In the genomic region with DNA sequence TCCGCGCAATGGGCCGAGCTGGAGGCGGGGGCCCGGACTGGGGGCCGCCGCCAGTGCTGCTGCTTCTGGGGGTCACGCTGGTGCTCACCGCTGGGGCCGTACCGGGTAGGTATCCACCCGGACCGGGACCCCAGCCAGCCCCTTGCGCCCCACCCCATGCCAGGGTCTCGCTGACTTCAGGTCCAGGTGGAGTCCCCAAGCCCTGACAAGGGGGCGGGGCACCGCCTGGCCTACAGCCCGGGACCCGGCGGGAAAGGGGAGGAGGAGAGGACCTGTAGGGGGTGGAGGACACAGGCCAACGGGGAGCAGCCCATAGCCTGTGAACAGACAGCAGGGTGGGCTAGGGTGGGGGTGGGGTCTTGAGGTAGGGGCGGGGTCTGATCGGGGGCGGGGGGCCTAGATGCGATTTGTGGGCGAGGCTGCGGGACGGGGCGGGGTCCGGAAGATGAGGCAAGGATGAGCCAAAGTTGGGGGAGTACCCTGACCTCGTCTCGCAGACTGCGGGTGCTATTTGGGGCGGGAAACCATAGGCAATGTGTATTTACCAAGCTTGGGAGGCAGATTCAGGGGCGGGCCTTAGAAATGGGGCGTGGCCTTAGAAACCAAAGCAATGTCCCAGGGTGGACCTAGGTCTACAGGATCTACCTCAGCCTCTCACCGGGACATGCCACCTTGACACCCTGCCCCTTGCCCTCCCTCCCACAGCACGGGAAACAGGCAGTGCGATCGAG, we compare ENCODE assay signal across 8 mouse cellular contexts. TPM values are rescaled to one million over a fixed set of nuclear protein-coding genes. Genes with fewer than 3 reads are reported as not detected.
DNase-seq lines count a peak whose midpoint lies in the region; ATAC-seq and TF ChIP-seq lines count a peak whose summit lies in the region.

No protein-coding gene starts in this region.

- H3K4me1 ChIP-seq in limb, embryonic 11.5 days (ENCODE audit: control insufficient read depth, insufficient read depth, low read length): peaks cover 10% of the 10 kb centered on the region
- H3K4me1 ChIP-seq in midbrain, embryonic 13.5 days (replicated peaks): peaks cover 60% of the 10 kb centered on the region
- no peaks in the 10 kb centered on the region; the same call in 1 of the 2 replicates for H3K4me1 ChIP-seq in stomach, postnatal 0 days (replicated peaks; ENCODE audit: control insufficient read depth, insufficient read depth)

- peak overlapping the region; percentile 99 for H3K4me2 ChIP-seq in limb, embryonic 11.5 days (ENCODE audit: low read depth, severe bottlenecking)
- H3K4me2 ChIP-seq in midbrain, embryonic 13.5 days (replicated peaks): peak overlapping the region; percentile 99
- H3K4me2 ChIP-seq in stomach, postnatal 0 days (replicated peaks; ENCODE audit: low read depth): peak overlapping the region; percentile 100

- H3K36me3 ChIP-seq in limb, embryonic 11.5 days (ENCODE audit: control insufficient read depth, insufficient read depth, low read length): peaks cover 2% of the 10 kb centered on the region; the same call in 1 of the 2 replicates
- H3K36me3 ChIP-seq in midbrain, embryonic 13.5 days: peaks cover 13% of the 10 kb centered on the region
- no peaks in the 10 kb centered on the region for H3K36me3 ChIP-seq in stomach, postnatal 0 days (ENCODE audit: control insufficient read depth, insufficient read depth, low read length)

- H3K27me3 ChIP-seq in limb, embryonic 11.5 days (ENCODE audit: control insufficient read depth, insufficient read depth, low read length): peaks cover 24% of the 10 kb centered on the region
- H3K27me3 ChIP-seq in midbrain, embryonic 13.5 days: 0 out of 2 replicates have a peak, but pooled peaks cover 4% of the 10 kb centered on the region
- H3K27me3 ChIP-seq in stomach, postnatal 0 days (ENCODE audit: control insufficient read depth, insufficient read depth, low read length): 0 out of 2 replicates have a peak, but pooled peaks cover 2% of the 10 kb centered on the region

- H3K9ac ChIP-seq in limb, embryonic 11.5 days (ENCODE audit: low read length): peak overlapping the region; percentile 27; the same call in 1 of the 2 replicates
- H3K9ac ChIP-seq in midbrain, embryonic 13.5 days (replicated peaks): peak overlapping the region; percentile 93
- peak overlapping the region; percentile 51 for H3K9ac ChIP-seq in stomach, postnatal 0 days (ENCODE audit: low read length)

- peak overlapping the region; percentile 46 for H3K4me3 ChIP-seq in limb, embryonic 11.5 days (ENCODE audit: low read depth, low read length)
- H3K4me3 ChIP-seq in midbrain, embryonic 13.5 days (replicated peaks): peak overlapping the region; percentile 79
- peak overlapping the region; percentile 70 for H3K4me3 ChIP-seq in stomach, postnatal 0 days (ENCODE audit: low read depth, low read length)

- intact Hi-C loops in heart, postnatal 25 days (cut with DNase I): no loop called here

- WGBS in limb, embryonic 11.5 days: 2% methylated on average over 23 of the region's 40 CpGs
- WGBS in midbrain, embryonic 13.5 days: 2% methylated on average over 33 of the region's 40 CpGs
- WGBS in stomach, postnatal 0 days: 1% methylated on average over 32 of the region's 40 CpGs

- peak; percentile 90 for DNase-seq in heart, adult 11 months
- no peak for DNase-seq in heart, postnatal 25 days (ENCODE audit: low spot score)
- peak; percentile 73 to 81 for DNase-seq in cerebellum, postnatal 25 days
- peak; percentile 15 for DNase-seq in gastrocnemius, postnatal 25 days
- peak; percentile 49 for DNase-seq in kidney, adult 18-20 months
- peak; percentile 69 for DNase-seq in limb, embryonic 11.5 days (ENCODE audit: low spot score)
- DNase-seq in stomach, postnatal 0 days (ENCODE audit: low spot score): peak; percentile 65

- no peaks in the 10 kb centered on the region for H3K9me3 ChIP-seq in limb, embryonic 11.5 days (ENCODE audit: control insufficient read depth, low read length)
- H3K9me3 ChIP-seq in midbrain, embryonic 13.5 days: no peaks in the 10 kb centered on the region
- H3K9me3 ChIP-seq in stomach, postnatal 0 days (ENCODE audit: control insufficient read depth, low read length): no peaks in the 10 kb centered on the region

- ATAC-seq in limb, embryonic 11.5 days (ENCODE audit: insufficient number of reproducible peaks, low FRiP score, low TSS enrichment, low read depth): peak; percentile 76
- peak; percentile 64 for ATAC-seq in midbrain, embryonic 13.5 days
- peak; percentile 66 for ATAC-seq in stomach, postnatal 0 days (ENCODE audit: low FRiP score, low TSS enrichment)

- TF ChIP-seq EP300 in stomach, postnatal 0 days (optimal IDR thresholded peaks at IDR 0.05): no peak

- no peak overlapping the region for H3K27ac ChIP-seq in limb, embryonic 11.5 days (replicated peaks; ENCODE audit: low read depth, low read length)
- peak overlapping the region; percentile 92 for H3K27ac ChIP-seq in midbrain, embryonic 13.5 days
- H3K27ac ChIP-seq in stomach, postnatal 0 days (replicated peaks): no peak overlapping the region

- no peak for TF ChIP-seq CTCF in stomach, postnatal 0 days (IDR thresholded peaks at IDR 0.05; ENCODE audit: low read depth)

RNA-seq across cellular contexts. Expression of a gene that starts 2.2 kb away (rescaled TPM):
- total RNA-seq in heart, postnatal 25 days (2021): under 1 TPM; 0.13 to 0.14 TPM
- under 1 TPM; 0.19 to 0.31 TPM for total RNA-seq in gastrocnemius, postnatal 25 days (2021)
- polyA plus RNA-seq in limb, embryonic 11.5 days (2014; fragmentation: Nextera tagmentation; extraction: Ambion mirVana): 0.32 and 0.35 TPM in 2 replicates
- polyA plus RNA-seq in midbrain, embryonic 13.5 days (2015; fragmentation: Nextera tagmentation; extraction: Ambion mirVana): 58.9 and 70.2 TPM in 2 replicates
- polyA plus RNA-seq in stomach, postnatal 0 days (2015; fragmentation: Nextera tagmentation; extraction: Ambion mirVana): 3.0 and 3.3 TPM in 2 replicates

RNA-seq across cellular contexts. Expression of a gene that starts 59.2 kb away (rescaled TPM):
- 1 to 10 TPM; 1.8 to 2.4 TPM for total RNA-seq in heart, postnatal 25 days (2021)
- 1 to 10 TPM; 2.4 to 2.6 TPM for total RNA-seq in gastrocnemius, postnatal 25 days (2021)
- 41.5 and 44.7 TPM in 2 replicates for polyA plus RNA-seq in limb, embryonic 11.5 days (2014; fragmentation: Nextera tagmentation; extraction: Ambion mirVana)
- 46.1 and 46.2 TPM in 2 replicates for polyA plus RNA-seq in midbrain, embryonic 13.5 days (2015; fragmentation: Nextera tagmentation; extraction: Ambion mirVana)
- polyA plus RNA-seq in stomach, postnatal 0 days (2015; fragmentation: Nextera tagmentation; extraction: Ambion mirVana): 10.1 and 11.6 TPM in 2 replicates

Comparison
In these comparisons a context has a peak if more than half of its experiments do, and no peak if none do; other contexts are left out.
1. H3K9ac ChIP-seq: peak in every context shown above with its lines; median percentile 93 in midbrain, embryonic 13.5 days; 51 in stomach, postnatal 0 days; 27 in limb, embryonic 11.5 days.
2. RNA of a gene that starts 2.2 kb away (polyA plus RNA-seq): 58.9 to 70.2 TPM in midbrain, embryonic 13.5 days; 3.0 to 3.3 TPM in stomach, postnatal 0 days and 0.32 to 0.35 TPM in limb, embryonic 11.5 days; every median in the first group is over 10 times any median in the second.
3. Peak in every context shown above with its lines, with median percentiles within 50 percentile points of each other: ATAC-seq, H3K4me2 ChIP-seq and H3K4me3 ChIP-seq.